Mouse (Mus musculus): ENCODE results near the gene 9130409I23Rik.

9130409I23Rik gene

GRCm38 (mm10) chr1:181039652-181040051, 11.4 kb upstream of the 9130409I23Rik start:
- TF ChIP-seq CTCF (conservative IDR thresholded peaks at IDR 0.05; ENCODE audit: low read length) (peak; percentile 60), NANOG (IDR thresholded peaks at IDR 0.05; ENCODE audit: borderline replicate concordance, low read length) (no peak)
- no peak overlapping the region for H3K4me3 ChIP-seq (replicated peaks; ENCODE audit: low read length)
- H3K4me1 ChIP-seq (replicated peaks; ENCODE audit: low read depth, low read length): peaks cover 9% of the 10 kb centered on the region

GRCm38 (mm10) chr1:181047520-181047919, 3.5 kb upstream of the 9130409I23Rik start:
- Histone ChIP-seq H3K4me1 (replicated peaks; ENCODE audit: low read depth, low read length) (no peaks in the 10 kb centered on the region), H3K27me3 (ENCODE audit: insufficient read depth, low read length) (no peaks in the 10 kb centered on the region), H3K4me3 (replicated peaks; ENCODE audit: low read length) (no peak overlapping the region), H3K36me3 (ENCODE audit: insufficient read depth, low read length) (no peaks in the 10 kb centered on the region), H3K9me3 (ENCODE audit: low read length) (no peaks in the 10 kb centered on the region)
- no peak for TF ChIP-seq CTCF (conservative IDR thresholded peaks at IDR 0.05; ENCODE audit: low read length)
- no peak for TF ChIP-seq POU5F1 (IDR thresholded peaks at IDR 0.05; ENCODE audit: borderline replicate concordance, low read length)
- TF ChIP-seq NANOG (IDR thresholded peaks at IDR 0.05; ENCODE audit: borderline replicate concordance, low read length): no peak

More at GRCm38 (mm10) chr1:181039652-181040051, 11.4 kb upstream of the 9130409I23Rik start:
- Histone ChIP-seq H3K36me3 (ENCODE audit: insufficient read depth, low read length) (no peaks in the 10 kb centered on the region), H3K27me3 (ENCODE audit: insufficient read depth, low read length) (peaks cover 6% of the 10 kb centered on the region; the same call in 1 of the 2 replicates), H3K9me3 (ENCODE audit: low read length) (peaks cover 7% of the 10 kb centered on the region)

GRCm38 (mm10) chr1:181049328-181049842, 1.7 kb upstream of the 9130409I23Rik start:
- Histone ChIP-seq H3K9me3 (ENCODE audit: low read length) (no peaks in the 10 kb centered on the region), H3K36me3 (ENCODE audit: insufficient read depth, low read length) (no peaks in the 10 kb centered on the region), H3K27me3 (ENCODE audit: insufficient read depth, low read length) (no peaks in the 10 kb centered on the region), H3K4me1 (replicated peaks; ENCODE audit: low read depth, low read length) (no peaks in the 10 kb centered on the region), H3K4me3 (replicated peaks; ENCODE audit: low read length) (no peak overlapping the region)
- TF ChIP-seq CTCF (conservative IDR thresholded peaks at IDR 0.05; ENCODE audit: low read length): peak; percentile 51
- TF ChIP-seq NANOG (IDR thresholded peaks at IDR 0.05; ENCODE audit: borderline replicate concordance, low read length): no peak
- no peak for TF ChIP-seq POU5F1 (IDR thresholded peaks at IDR 0.05; ENCODE audit: borderline replicate concordance, low read length)

- TF ChIP-seq NANOG (IDR thresholded peaks at IDR 0.05; ENCODE audit: borderline replicate concordance, low read length): no peak
- no peak for TF ChIP-seq CTCF (conservative IDR thresholded peaks at IDR 0.05; ENCODE audit: low read length)
- no peak for TF ChIP-seq POU5F1 (IDR thresholded peaks at IDR 0.05; ENCODE audit: borderline replicate concordance, low read length)
- Histone ChIP-seq H3K27me3 (ENCODE audit: insufficient read depth, low read length) (no peaks in the 10 kb centered on the region), H3K36me3 (ENCODE audit: insufficient read depth, low read length) (no peaks in the 10 kb centered on the region), H3K4me1 (replicated peaks; ENCODE audit: low read depth, low read length) (no peaks in the 10 kb centered on the region), H3K4me3 (replicated peaks; ENCODE audit: low read length) (no peak overlapping the region), H3K9me3 (ENCODE audit: low read length) (no peaks in the 10 kb centered on the region)
Measured at GRCm38 (mm10) chr1:181052898-181053297, 1.9 kb downstream of the 9130409I23Rik start.

GRCm38 (mm10) chr1:181061784-181062485, 10.9 kb downstream of the 9130409I23Rik start:
- TF ChIP-seq NANOG (IDR thresholded peaks at IDR 0.05; ENCODE audit: borderline replicate concordance, low read length) (no peak), CTCF (conservative IDR thresholded peaks at IDR 0.05; ENCODE audit: low read length) (no peak), POU5F1 (IDR thresholded peaks at IDR 0.05; ENCODE audit: borderline replicate concordance, low read length) (no peak)
- Histone ChIP-seq H3K36me3 (ENCODE audit: insufficient read depth, low read length) (no peaks in the 10 kb centered on the region), H3K9me3 (ENCODE audit: low read length) (no peaks in the 10 kb centered on the region), H3K4me1 (replicated peaks; ENCODE audit: low read depth, low read length) (peaks cover 4% of the 10 kb centered on the region), H3K27me3 (ENCODE audit: insufficient read depth, low read length) (no peaks in the 10 kb centered on the region), H3K4me3 (replicated peaks; ENCODE audit: low read length) (no peak overlapping the region)

GRCm38 (mm10) chr1:181063991-181064390, 13.0 kb downstream of the 9130409I23Rik start:
- Histone ChIP-seq H3K4me1 (replicated peaks; ENCODE audit: low read depth, low read length) (peaks cover 17% of the 10 kb centered on the region), H3K4me3 (replicated peaks; ENCODE audit: low read length) (no peak overlapping the region), H3K27me3 (ENCODE audit: insufficient read depth, low read length) (no peaks in the 10 kb centered on the region), H3K36me3 (ENCODE audit: insufficient read depth, low read length) (no peaks in the 10 kb centered on the region), H3K9me3 (ENCODE audit: low read length) (no peaks in the 10 kb centered on the region)
- TF ChIP-seq CTCF (conservative IDR thresholded peaks at IDR 0.05; ENCODE audit: low read length): no peak

GRCm38 (mm10) chr1:181064648-181065047, 13.6 kb downstream of the 9130409I23Rik start:
- Histone ChIP-seq H3K36me3 (ENCODE audit: insufficient read depth, low read length) (no peaks in the 10 kb centered on the region), H3K4me3 (replicated peaks; ENCODE audit: low read length) (no peak overlapping the region)

GRCm38 (mm10) chr1:181068344-181068743, 17.3 kb downstream of the 9130409I23Rik start:
- no peaks in the 10 kb centered on the region for H3K27me3 ChIP-seq (ENCODE audit: insufficient read depth, low read length)
- peaks cover 17% of the 10 kb centered on the region for H3K4me1 ChIP-seq (replicated peaks; ENCODE audit: low read depth, low read length)
- no peak overlapping the region for H3K4me3 ChIP-seq (replicated peaks; ENCODE audit: low read length)
- no peaks in the 10 kb centered on the region for H3K9me3 ChIP-seq (ENCODE audit: low read length)
- no peak for TF ChIP-seq CTCF (conservative IDR thresholded peaks at IDR 0.05; ENCODE audit: low read length)
- TF ChIP-seq NANOG (IDR thresholded peaks at IDR 0.05; ENCODE audit: borderline replicate concordance, low read length): no peak
- TF ChIP-seq POU5F1 (IDR thresholded peaks at IDR 0.05; ENCODE audit: borderline replicate concordance, low read length): no peak
- H3K36me3 ChIP-seq (ENCODE audit: insufficient read depth, low read length): no peaks in the 10 kb centered on the region

More at GRCm38 (mm10) chr1:181064648-181065047, 13.6 kb downstream of the 9130409I23Rik start:
- Histone ChIP-seq H3K27me3 (ENCODE audit: insufficient read depth, low read length) (no peaks in the 10 kb centered on the region), H3K9me3 (ENCODE audit: low read length) (no peaks in the 10 kb centered on the region), H3K4me1 (replicated peaks; ENCODE audit: low read depth, low read length) (peaks cover 17% of the 10 kb centered on the region)
- TF ChIP-seq NANOG (IDR thresholded peaks at IDR 0.05; ENCODE audit: borderline replicate concordance, low read length) (no peak), CTCF (conservative IDR thresholded peaks at IDR 0.05; ENCODE audit: low read length) (no peak), POU5F1 (IDR thresholded peaks at IDR 0.05; ENCODE audit: borderline replicate concordance, low read length) (no peak)
